Mouse (Mus musculus) MEL-GATA-1-ER (cell line): ENCODE measurements at regions not wholly inside any gene's neighbourhood (a gene's known extent, or its start where the extent isn't known, plus 50 kb on each side); places are given as distances from the start of the nearest gene placed in this dataset.

ENCODE experiments used
- DNase-seq: peaks from one replicate; pipeline ENCODE4 v3.0.0-alpha.2; 2012; ENCODE audit warnings: low read depth; ENCODE audit errors: extremely low read depth

- no peak for DNase-seq
Observed at GRCm38 (mm10) chr12:58581811-58582572, 312.9 kb upstream of the Clec14a start.

DNA sequence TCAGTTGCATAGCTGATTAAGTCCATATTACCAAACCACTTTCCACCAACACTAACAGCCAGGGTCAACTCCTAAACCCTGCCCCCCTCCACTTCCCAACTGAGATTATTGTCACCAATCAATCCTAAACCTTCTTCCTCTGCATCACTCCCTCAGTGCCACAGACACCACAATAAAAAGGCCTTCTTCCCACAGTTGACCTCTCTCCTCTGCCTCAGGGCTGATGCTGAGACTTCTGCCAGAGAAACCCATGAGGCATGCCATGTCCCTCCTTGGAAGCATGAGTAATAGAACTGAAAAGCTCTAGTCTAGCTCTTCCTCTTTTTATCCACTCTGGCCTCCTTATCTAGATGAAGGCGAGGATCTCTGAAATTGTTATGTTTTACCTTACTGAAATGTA, 300.0 kb upstream of the Clec14a start:
- DNase-seq: no peak

DNA sequence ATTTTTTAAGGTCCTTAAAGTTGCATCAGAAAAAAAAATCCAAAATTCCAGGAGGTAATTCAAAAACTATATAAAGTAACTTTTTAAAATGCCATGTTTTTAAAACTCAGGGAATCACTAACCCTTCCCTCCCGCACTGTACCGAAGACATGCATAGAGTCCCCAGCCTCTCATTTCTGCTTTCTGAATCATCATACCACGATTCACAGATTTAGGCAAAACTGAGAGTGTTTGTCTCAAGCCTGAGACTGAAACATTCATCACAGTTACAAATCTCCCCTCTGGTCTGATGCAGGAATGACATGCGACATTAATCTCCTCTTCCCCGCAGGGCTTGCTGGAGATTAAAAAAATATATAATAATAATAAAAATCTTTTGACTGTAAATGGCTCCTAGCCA, 291.8 kb upstream of the Clec14a start:
- DNase-seq: no peak

DNA sequence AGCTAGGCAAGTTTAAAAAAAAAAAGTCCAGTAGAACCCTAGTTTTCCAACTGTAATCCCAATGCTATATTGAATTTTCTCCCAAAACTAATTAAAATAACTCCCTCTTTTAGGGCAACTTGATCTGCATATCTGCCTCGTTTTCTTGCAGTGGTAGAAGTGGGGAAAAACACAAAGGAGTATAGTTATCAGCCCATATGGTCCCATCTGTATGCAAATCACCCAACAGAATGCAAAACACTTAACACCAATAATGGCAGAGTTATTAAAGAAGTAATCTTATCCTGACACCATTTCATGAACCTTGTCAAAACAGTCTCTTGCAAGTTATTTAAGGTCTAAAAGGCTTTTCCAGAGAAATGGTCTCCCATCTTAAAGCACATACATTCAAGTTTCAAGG, 290.7 kb upstream of the Clec14a start:
- no peak for DNase-seq

DNA sequence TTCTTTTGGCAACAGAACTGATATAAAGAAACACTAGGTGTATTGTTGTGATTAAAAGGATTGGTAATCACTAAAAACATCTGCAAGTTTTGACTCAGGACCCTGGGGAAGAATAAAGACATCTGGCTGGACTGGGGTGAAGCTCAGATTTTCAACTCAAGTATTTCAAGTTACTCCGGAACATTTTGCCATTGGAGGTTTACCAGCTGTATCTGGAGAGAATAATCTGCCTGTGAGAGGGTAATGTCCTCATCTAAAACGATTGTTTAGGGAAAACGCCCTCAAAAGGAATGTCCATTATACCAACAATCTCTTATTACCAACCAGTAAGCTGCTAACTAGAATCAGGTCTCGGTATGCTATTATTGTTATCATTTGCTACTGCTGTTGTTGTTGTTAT, 288.2 kb upstream of the Clec14a start:
- no peak for DNase-seq

- DNase-seq: no peak
Observed at GRCm38 (mm10) chr12:58556741-58557140, 287.7 kb upstream of the Clec14a start.

GRCm38 (mm10) chr12:58556060-58556459, 287.0 kb upstream of the Clec14a start:
- no peak for DNase-seq

DNA sequence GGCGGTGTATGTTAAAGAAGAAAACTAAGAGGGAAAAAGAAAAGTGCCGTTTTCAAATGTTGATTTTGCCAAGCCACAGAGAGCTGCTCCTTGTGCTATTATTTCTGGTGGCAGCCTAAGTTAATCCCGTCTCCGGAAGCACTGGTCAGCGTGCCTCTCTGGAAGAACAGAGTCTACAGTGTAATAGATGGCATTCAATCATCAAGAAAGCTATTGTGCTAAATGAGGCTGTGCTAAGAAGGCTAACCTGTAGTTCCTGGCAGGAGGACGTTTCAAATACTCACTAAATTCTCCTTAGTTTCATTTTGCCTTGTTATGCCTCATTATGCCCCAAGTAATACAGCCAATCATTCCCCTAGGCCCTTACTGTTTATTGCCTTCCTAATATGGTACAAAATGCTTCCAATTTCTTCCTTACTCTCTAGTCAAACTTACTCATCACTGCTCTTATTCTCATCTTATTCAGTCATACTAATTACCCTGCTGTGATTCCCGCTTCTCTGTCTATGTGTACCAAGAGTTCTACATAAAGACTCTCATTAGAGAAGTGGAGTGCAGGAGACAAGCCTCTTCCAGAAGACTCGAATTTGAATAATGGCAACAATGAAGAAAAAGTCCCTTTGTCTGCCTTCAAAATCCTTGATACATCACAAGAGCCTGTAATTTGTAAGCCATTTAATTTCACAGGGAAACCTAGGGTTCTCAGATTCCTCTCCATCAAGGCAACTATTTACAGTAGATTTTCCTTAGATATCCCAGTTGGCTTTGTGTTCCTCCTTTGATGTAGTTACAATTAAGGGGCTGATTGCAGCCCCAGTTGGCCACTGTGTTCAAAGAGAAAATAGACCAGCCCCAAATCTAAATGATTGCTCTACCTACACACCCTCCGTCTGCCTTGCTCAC, 282.0 kb upstream of the Clec14a start:
- DNase-seq: no peak

- no peak for DNase-seq
Observed at GRCm38 (mm10) chr12:58545832-58546538, 276.9 kb upstream of the Clec14a start.

DNA sequence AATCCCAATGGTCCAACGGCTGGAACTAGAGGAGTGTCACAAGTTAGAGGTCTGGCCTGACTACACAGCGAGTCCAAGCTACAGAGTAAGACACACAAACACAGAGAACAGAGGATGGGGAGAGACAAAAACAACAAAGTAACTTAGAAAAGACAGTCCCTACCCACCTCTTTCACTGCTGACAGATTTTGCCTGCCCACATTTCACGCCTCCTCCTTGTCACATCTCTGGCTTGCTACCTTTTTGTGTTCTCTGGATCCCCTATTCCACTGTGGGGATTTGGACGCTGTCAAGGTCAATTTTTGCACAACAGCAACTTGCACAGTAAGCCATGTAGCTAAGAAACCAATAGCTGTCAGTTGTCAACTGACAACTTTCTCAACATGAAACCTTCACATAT, 275.8 kb upstream of the Clec14a start:
- DNase-seq: no peak

GRCm38 (mm10) chr12:58538305-58538719, 269.2 kb upstream of the Clec14a start:
- peak; percentile 1 for DNase-seq

DNA sequence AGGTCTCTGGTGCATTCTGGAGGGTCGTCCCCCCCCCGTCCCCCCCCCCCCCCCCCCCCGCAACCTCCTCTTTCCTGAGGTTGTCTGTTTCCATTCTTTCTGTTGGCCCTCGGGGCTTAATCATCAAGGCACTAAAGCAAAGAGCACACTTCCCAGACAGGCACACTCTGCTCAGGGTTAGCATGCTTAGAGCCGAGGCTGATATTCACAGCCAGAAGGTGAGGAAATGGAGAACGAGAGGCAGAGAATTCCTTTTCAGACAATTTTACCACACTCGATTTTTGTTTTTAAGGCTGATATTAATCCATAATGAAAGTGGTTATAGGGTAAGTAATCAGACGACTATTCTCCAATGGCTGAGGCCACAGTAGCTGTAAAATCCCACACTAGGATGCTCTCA, 268.7 kb upstream of the Clec14a start:
- no peak for DNase-seq

DNA sequence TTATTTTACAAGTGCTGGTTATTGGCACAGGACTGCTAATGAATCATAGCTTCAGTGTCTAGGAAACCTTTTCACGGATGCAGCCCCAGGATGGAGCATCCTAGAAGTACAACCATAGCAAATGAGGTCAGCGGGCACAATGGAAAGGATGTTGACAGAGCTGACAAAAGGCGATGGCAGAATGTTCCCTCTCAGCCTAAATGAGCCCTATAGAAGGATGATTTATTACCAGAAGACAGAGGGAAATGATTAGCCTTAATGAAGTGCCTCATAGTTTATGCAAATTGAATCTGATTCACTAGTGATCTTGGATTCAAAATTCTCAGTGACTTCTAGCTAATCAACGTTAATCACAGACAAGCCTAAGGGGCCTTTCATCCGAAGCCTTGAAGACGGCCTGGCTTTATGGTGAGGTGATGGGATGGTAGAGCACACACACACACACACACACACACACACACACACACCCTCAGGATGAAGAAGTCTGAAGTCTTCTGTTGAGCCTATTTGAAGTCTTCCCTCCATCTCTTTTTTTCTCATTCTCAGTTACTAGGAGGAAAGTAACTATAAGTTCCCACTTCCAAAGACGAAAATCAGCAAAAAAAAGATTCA, 267.4 kb upstream of the Clec14a start:
- DNase-seq: no peak

DNA sequence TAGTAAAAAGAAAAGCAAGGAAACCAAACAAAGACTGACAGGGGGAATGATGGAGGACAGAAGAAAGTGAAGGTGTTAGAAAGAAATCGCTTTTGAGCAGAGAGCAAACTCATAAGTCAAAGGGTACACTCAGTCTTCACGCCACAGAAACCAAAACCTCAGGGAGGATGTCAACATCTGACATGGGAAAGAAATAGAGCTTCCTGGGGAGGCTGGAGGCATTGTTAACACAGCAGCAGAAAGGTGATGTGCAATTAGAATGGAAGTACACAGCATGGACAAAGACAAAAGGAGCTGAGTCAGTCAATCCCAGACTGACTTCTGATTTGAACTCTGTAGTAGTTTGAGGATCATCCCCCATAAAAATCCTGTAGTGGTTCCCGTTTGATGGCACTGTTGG, 261.2 kb upstream of the Clec14a start:
- DNase-seq: no peak

DNA sequence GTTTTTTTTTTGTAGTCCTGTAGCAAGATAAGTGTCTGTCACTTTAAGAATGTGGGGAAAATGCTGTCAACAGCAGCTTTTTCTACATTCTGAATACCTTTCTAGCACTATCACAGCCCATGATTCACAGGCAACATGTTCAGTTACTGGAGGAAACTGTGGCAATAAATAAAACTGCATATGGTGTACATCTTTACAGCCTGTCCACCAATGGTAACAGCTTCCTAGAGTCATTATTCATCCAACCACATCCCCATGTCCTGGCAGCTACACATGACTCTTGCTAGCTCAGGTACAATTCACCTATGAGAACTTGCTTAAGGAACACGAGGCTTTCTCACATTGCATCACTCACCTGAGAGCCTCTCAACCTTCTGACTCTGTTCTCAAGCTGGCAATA, 247.7 kb upstream of the Clec14a start:
- no peak for DNase-seq

GRCm38 (mm10) chr12:58513951-58514350, 244.9 kb upstream of the Clec14a start:
- DNase-seq: no peak

- no peak for DNase-seq
Observed at GRCm38 (mm10) chr12:58512645-58513044, 243.6 kb upstream of the Clec14a start.

DNA sequence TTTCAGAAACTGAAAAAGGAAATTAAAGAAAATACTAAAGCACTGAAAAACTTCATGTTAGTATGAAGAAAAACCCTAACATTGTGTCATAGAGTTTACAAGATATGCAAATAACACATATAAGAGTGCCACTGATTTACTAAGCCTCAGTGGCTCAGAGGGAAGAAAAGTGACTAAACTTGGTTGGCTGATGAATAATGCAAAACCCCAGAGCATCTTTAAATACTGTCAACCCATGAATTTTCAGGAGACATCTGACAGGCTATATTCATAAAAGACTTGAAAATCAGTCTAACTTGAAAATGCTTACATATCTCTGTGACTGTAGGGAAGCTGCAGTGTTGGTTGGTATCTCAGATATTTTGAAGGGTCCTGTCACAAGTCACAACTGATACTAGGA, 235.2 kb upstream of the Clec14a start:
- no peak for DNase-seq

- DNase-seq: no peak
Observed at GRCm38 (mm10) chr12:58474181-58474580, 205.1 kb upstream of the Clec14a start.

GRCm38 (mm10) chr12:58473511-58473910, 204.4 kb upstream of the Clec14a start:
- no peak for DNase-seq

DNA sequence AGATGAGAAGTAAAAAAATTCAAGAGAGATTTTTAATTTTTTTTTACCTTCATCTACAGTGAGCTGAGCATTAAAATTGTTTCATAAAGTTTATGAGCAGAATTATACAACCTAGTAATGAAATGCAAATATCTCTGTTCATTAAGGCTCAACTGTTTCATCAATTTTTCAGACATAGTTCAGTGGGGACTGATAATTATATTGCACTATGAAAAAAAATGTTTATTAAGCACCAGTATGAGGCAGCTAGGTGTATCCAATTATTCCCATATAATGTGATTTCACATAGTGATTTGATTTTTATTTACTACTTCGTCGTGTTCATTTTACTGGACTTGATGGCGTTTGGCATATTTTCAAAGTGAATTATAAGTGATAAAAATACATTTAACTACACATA, 191.4 kb upstream of the Clec14a start:
- DNase-seq: no peak

DNA sequence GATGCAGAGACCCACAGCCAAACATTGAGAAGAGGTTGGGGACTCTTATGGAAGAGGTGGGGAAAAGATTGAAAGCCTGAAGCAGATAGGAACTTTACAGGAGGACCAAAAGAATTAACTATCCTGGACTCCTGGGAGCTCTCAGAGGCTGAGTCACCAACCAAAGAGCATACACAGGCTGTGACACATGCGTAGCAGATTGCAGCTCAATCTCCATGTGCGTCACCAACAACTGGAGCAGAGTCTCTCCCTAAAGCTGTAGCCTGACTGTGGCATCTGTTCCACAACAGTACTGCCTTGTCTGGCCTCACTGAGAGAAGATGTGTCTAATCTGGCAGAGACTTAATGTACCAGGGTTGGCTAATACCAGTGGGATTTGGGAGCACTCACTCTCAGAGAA, 185.7 kb upstream of the Clec14a start:
- no peak for DNase-seq
